Mouse (Mus musculus) intestine, embryonic 16.5 days (tissue): ENCODE results near the gene Myh11. TPM values are rescaled to one million over a fixed set of nuclear protein-coding genes. Genes with fewer than 3 reads are reported as not detected.
A peak's percentile ranks its signal among the peaks of the same experiment; 100 is the strongest.

Experiments used
- ATAC-seq: fragments of 200-750 bp; cut with Nextera tagmentation; 2 replicates; pipeline ENCODE4 v1.8.0; 2017; ENCODE audit warnings: moderate TSS enrichment, moderate library complexity
- H3K27ac ChIP-seq: fragments of 300-500 bp; sonication (generic); 2 replicates; pipeline ENCODE4 v1.5.1; 2014; ENCODE audit warnings: mild to moderate bottlenecking, low read length
- H3K27me3 ChIP-seq: fragments of 300-500 bp; sonication (generic); replicated peaks from 2 replicates; pipeline ENCODE4 v1.6.1; 2014; ENCODE audit warnings: low read length, control low read depth, mixed read lengths; ENCODE audit not compliant: control insufficient read depth, insufficient read depth
- H3K36me3 ChIP-seq: fragments of 300-500 bp; sonication (generic); 2 replicates; pipeline ENCODE4 v1.6.1; 2014; ENCODE audit warnings: low read length, control low read depth; ENCODE audit not compliant: control insufficient read depth, insufficient read depth
- H3K4me1 ChIP-seq: fragments of 300-500 bp; sonication (generic); 2 replicates; pipeline ENCODE4 v1.6.1; 2014; ENCODE audit warnings: low read length, control low read depth, mixed read lengths; ENCODE audit not compliant: control insufficient read depth, insufficient read depth
- H3K4me2 ChIP-seq: fragments of 300-500 bp; sonication (generic); 2 replicates; pipeline ENCODE4 v1.6.1; 2014; ENCODE audit warnings: low read depth, low read length, control low read depth
- H3K4me3 ChIP-seq: fragments of 300-500 bp; sonication (generic); 2 replicates; pipeline ENCODE4 v1.5.1; 2014; ENCODE audit warnings: mild to moderate bottlenecking, low read length
- H3K9ac ChIP-seq: fragments of 300-500 bp; sonication (generic); 2 replicates; pipeline ENCODE4 v1.6.1; 2014; ENCODE audit warnings: low read depth, low read length
- H3K9me3 ChIP-seq: fragments of 300-500 bp; sonication (generic); 2 replicates; pipeline ENCODE4 v1.6.1; 2016; ENCODE audit warnings: low read length, control low read depth; ENCODE audit not compliant: control insufficient read depth
- WGBS: fragments of 180-500 bp; shearing (Covaris S2); extraction: QIAGEN DNeasy Blood & Tissue Kit; methylation state at CpG from one replicate; pipeline ENCODE4 v1.1.7; 2014; 5-methylcytosine and 5-hydroxymethylcytosine counted together
- polyA plus RNA-seq: library from polyadenylated mRNA; unstranded; fragments of >200 nt; fragmentation: Nextera tagmentation; extraction: Ambion mirVana; gene quantifications from 2 replicates; pipeline ENCODE4 v1.2.1, GENCODE M21; 2015

The Myh11 gene
- polyA plus RNA-seq: 140 and 148 TPM in 2 replicates

DNA sequence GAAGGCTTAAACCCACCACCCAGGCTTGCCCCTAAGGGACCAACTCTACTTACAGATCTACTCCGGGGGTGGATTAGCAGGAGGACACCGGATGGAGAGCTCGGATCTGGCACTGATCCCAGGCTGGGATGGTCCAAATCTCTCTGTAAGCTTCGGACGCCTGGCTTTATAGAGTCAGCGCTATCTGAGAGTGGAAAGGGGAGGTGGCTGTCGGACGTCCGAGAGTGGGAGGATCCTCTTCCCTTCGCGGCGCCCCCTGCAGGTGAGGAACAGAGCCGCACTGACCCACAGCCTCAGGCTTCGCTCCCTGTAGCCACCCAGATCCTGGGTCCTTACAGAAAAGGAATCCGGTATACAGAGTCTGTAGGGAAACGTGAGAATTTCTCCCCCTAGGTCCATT is at the start of gene Myh11:
Gene Myh11, minus strand, starts transcription at position 150 of the 400 bp plus-strand sequence.
- under 1% methylated on average over 15 of the region's 16 CpGs for WGBS
- peak; percentile 74 for ATAC-seq
- Histone ChIP-seq H3K27me3 (no peaks in the 10 kb centered on the region), H3K36me3 (no peaks in the 10 kb centered on the region), H3K4me2 (peak within 1 kb of the TSS; percentile 55), H3K27ac (peak within 1 kb of the TSS; percentile 88), H3K9me3 (no peaks in the 10 kb centered on the region), H3K4me3 (peak within 1 kb of the TSS; percentile 40), H3K9ac (peak within 1 kb of the TSS; percentile 61), H3K4me1 (peaks cover 5% of the 10 kb centered on the region)

DNA sequence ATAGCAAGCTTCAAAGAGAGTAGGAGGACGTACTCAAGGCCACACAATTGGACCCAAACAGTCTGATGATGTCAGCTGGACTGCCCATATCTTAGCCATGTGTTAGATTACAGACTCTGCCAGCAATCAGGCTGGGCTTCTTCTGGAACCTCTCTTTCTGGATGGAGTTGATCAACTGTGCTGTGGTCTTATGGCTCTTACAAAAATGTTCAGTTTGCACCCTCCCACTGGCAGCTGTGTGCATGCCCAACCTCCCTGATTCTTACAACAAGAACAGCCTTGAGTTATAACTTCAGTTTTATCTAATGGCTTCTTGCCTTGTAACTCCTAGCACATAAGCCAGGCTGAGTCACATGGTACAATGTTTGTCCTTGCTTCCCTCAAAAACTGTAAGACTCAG is 37.0 kb upstream of the Myh11 start:
- no peak for ATAC-seq
- Histone ChIP-seq H3K27me3 (no peaks in the 10 kb centered on the region), H3K4me1 (no peaks in the 10 kb centered on the region), H3K27ac (no peak overlapping the region), H3K4me3 (no peak overlapping the region), H3K4me2 (no peak overlapping the region), H3K9me3 (no peaks in the 10 kb centered on the region), H3K36me3 (no peaks in the 10 kb centered on the region), H3K9ac (no peak overlapping the region)
- 70% methylated on average over 1 of the region's 1 CpGs for WGBS

DNA sequence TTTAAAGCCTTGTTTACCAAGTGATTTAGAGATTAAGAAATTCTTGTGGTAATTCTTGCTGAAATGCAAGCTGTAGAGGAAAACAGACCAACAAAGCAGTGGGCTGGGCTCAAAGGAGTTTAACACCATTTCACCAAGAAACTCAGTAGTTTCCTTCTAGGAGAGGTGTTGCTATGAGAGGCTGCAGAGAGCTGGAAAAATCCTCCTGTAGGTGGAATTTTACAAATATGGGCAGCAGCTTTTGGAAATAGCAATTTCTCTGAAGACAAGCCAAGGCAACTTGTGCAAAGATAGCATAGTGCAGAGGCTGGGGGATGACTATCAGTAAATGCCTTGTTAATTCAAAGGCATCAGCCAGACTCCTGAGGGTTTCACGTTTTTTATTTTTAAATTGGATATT is 29.3 kb upstream of the Myh11 start:
- Histone ChIP-seq H3K27ac (no peak overlapping the region), H3K9ac (no peak overlapping the region), H3K27me3 (no peaks in the 10 kb centered on the region), H3K4me2 (no peak overlapping the region), H3K4me3 (no peak overlapping the region), H3K36me3 (no peaks in the 10 kb centered on the region), H3K4me1 (peaks cover 7% of the 10 kb centered on the region; the same call in 1 of the 2 replicates), H3K9me3 (no peaks in the 10 kb centered on the region)
- no peak for ATAC-seq
- 54% methylated on average over 1 of the region's 1 CpGs for WGBS

DNA sequence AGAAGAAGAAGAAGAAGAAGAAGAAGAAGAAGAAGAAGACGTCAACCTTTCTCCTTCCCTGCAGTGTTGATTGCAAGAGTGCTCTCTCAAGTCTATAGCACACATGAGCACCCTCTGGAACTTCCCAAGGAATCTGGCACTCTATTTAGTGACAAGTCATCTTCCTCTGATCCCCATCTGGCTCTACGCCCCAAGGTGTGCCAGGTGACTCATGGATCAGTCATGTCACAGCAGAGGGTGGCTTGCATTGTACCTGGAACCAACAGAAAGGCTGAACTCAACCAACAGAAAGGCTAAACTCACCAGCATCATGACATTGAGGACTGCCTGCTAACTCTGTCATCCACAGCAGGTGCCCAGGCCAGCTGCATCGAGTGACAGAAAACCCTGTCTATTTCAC is 28.5 kb upstream of the Myh11 start:
- Histone ChIP-seq H3K36me3 (no peaks in the 10 kb centered on the region), H3K4me3 (no peak overlapping the region), H3K4me1 (peaks cover 9% of the 10 kb centered on the region; the same call in 1 of the 2 replicates), H3K4me2 (no peak overlapping the region), H3K27me3 (no peaks in the 10 kb centered on the region), H3K9ac (no peak overlapping the region), H3K27ac (no peak overlapping the region), H3K9me3 (no peaks in the 10 kb centered on the region)
- 85% methylated on average over 3 of the region's 3 CpGs for WGBS
- ATAC-seq: no peak

DNA sequence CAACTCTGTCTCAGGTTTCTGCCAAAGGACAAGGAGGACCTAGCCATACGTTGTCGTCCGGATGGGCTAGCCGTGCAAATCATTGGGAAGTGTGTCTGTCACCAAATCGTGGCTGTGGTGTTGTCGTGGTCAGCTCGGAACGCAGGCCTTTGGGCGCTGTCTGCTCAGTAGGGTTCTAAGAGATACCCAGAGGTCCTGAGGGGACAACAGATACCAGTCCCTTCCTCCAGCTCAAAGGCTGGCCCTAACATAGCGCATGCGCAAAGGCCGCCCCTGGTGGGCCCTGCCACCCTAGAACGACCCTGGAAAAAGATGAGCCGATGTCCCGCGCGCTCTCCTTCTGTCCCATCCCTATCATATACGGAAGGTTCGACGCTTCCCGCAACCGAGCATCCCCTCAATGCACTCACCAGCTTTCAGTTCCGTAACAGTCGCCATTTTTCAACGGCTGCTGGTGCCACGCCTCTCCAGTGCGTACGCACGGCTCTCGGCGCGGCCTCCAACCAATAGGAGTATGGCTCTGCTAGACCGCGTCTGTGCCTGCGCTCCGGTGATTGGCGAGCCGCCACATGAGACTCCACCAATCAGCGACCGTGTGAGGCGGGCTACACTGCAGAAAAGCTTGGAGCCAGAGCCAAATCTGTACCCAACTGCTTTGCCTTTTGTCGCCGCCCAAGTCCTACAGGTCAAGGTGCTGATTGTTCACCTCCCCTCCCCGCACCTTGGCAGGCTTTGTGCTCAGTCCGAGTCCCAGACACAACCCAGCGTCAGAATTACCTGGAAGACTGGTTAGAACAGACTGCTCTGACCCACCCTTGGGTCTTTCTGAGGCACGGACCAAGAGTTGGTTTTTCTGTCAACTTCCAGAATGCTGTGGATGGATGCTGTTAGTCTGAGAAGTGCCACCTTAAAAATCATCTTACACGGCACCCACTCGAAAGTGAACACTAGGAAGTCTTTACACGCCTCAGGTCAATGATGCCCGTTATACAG is 26.0 kb upstream of the Myh11 start, which contains the start of gene Fopnl:
Gene Fopnl, minus strand, starts transcription at position 522 of the 993 bp plus-strand sequence.
- Histone ChIP-seq H3K4me2 (peak within 1 kb of the TSS; percentile 87), H3K27me3 (no peaks in the 10 kb centered on the region), H3K4me3 (peak within 1 kb of the TSS; percentile 63), H3K4me1 (peaks cover 9% of the 10 kb centered on the region; the same call in 1 of the 2 replicates), H3K9me3 (no peaks in the 10 kb centered on the region), H3K36me3 (peaks cover 3% of the 10 kb centered on the region; the same call in 1 of the 2 replicates), H3K9ac (peak within 1 kb of the TSS; percentile 80), H3K27ac (peak within 1 kb of the TSS; percentile 86)
- 2% methylated on average over 51 of the region's 51 CpGs for WGBS
- ATAC-seq: peak; percentile 100

DNA sequence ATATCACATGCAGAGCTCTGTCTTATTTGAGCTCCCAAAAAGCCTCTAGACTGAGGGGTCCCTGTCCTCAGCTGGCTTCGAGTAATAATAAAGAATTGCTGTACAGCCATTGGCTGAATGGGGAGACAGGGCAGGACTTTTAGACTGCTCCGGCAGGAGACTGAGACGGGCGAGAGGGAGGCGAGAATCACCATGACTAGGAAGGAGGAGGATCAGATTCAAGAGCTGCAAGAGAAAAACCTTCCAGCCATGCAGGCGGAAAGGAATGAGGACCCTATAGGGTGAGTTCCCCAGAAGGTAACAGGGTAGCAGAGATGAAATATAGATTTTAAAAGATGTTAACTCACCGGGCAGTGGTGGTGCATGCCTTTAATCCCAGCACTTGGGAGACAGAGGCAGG is 21.7 kb upstream of the Myh11 start:
- H3K4me3 ChIP-seq: no peak overlapping the region
- H3K36me3 ChIP-seq: peaks cover 10% of the 10 kb centered on the region
- ATAC-seq: no peak
- 89% methylated on average over 7 of the region's 7 CpGs for WGBS
- H3K27ac ChIP-seq: no peak overlapping the region
- no peak overlapping the region for H3K4me2 ChIP-seq
- no peaks in the 10 kb centered on the region for H3K27me3 ChIP-seq
- H3K9me3 ChIP-seq: no peaks in the 10 kb centered on the region
- H3K4me1 ChIP-seq: peaks cover 9% of the 10 kb centered on the region; the same call in 1 of the 2 replicates
- H3K9ac ChIP-seq: no peak overlapping the region

DNA sequence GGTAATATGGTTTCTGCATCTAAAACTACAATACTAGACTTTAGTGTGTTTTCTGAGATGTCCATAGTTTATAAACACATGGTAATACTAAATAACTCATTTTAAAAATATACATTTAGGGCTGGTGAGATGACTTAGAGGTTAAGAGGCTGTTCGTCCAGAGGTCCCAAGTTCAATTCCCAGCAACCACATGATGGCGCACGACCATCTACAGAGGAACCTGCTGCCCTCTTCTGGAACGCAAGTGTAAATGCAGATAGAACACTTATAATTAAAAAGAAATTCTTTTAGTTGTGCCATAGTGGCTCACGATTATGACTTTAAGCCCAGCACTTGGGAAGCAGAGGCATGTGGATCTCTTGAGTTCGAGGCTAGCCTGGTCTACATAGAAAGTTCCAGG is 20.2 kb upstream of the Myh11 start:
- peaks cover 8% of the 10 kb centered on the region; the same call in 1 of the 2 replicates for H3K4me1 ChIP-seq
- H3K4me3 ChIP-seq: no peak overlapping the region
- H3K9me3 ChIP-seq: no peaks in the 10 kb centered on the region
- no peak for ATAC-seq
- no peak overlapping the region for H3K4me2 ChIP-seq
- H3K27me3 ChIP-seq: no peaks in the 10 kb centered on the region
- no peak overlapping the region for H3K9ac ChIP-seq
- H3K27ac ChIP-seq: no peak overlapping the region
- WGBS: 53% methylated on average over 6 of the region's 6 CpGs
- peaks cover 10% of the 10 kb centered on the region for H3K36me3 ChIP-seq

DNA sequence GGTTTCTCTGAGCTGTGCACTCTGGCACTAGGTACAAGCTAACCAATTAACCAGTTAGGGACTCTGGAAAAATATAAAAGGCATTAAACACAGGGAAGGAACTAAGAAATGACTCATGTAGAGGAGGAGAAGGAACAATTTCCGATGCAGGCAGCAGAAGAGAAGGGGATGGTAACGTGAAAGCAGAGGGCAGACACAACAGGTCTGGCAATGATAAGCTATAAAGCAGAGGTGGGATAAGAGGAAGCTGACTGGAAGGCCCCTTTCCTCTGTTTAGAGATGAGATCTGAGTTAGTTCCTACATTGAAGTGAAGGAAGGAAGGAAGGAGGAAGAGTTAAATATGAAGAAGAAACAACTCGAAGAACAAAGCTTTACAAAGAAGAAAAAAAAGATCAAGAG is 18.7 kb upstream of the Myh11 start:
- ATAC-seq: no peak
- Histone ChIP-seq H3K9me3 (no peaks in the 10 kb centered on the region), H3K4me1 (no peaks in the 10 kb centered on the region), H3K4me2 (no peak overlapping the region), H3K27ac (no peak overlapping the region), H3K9ac (no peak overlapping the region), H3K4me3 (no peak overlapping the region), H3K27me3 (no peaks in the 10 kb centered on the region), H3K36me3 (peaks cover 10% of the 10 kb centered on the region)
- 87% methylated on average over 3 of the region's 3 CpGs for WGBS

DNA sequence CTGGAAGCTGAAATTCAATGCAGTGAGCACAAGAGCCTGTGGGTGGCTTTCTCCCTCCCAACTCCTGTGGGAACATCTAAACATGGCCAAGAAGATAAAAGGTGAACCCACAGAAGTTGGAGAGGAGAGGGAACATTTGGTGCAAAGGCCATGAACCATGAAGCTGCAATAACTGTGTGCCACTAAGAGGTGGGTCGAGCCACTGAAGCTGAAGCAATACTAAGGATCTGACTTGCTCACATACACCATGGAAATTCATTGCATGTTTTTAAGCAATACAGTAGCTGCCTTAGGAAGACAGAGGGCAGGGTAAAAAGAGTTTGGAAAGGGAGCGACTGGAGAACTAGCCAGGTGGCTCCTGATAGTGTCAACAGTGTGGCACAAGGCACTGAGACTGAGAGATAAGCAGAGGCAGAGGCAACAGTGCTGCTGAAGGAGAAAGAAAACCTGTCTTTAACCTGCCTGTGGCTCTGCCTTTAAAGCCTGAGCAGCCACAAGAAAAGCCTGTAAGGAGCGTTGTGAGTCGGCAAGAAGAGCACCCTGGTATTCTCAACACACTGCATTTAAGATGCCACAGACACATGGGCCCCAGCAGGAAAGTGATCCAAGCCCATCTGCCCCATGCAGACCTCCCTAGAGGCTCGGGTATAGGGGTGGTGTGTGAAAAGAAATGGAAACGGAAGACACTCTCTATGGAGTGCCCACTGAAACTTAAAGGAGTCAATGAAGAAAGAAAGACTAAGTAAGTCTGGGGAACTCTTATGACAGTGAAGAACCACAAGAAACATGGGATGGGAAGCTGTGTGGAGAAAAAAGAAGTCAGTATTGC is 17.3 kb upstream of the Myh11 start:
- ATAC-seq: peak; percentile 62; the same call in 1 of the 2 replicates
- Histone ChIP-seq H3K4me3 (no peak overlapping the region), H3K36me3 (peaks cover 10% of the 10 kb centered on the region), H3K27me3 (no peaks in the 10 kb centered on the region), H3K9ac (no peak overlapping the region), H3K4me2 (no peak overlapping the region), H3K27ac (no peak overlapping the region), H3K9me3 (no peaks in the 10 kb centered on the region), H3K4me1 (no peaks in the 10 kb centered on the region)
- 87% methylated on average over 6 of the region's 6 CpGs for WGBS
